Mouse (Mus musculus) testis, adult 2 months (tissue): ENCODE measurements around the gene Ccdc36.

Experiments
- CTCF ChIP-seq: fragments of 200-500 bp; IDR thresholded peaks from 2 replicates; pipeline ENCODE4 v1.5.1; 2012; ENCODE audit warnings: low read depth, mild to moderate bottlenecking, inconsistent platforms, low read length, moderate library complexity; ENCODE audit not compliant: control insufficient read depth, insufficient read depth, insufficient replicate concordance
- POLR2A ChIP-seq: fragments of 200-500 bp; IDR thresholded peaks from 2 replicates; pipeline ENCODE4 v1.6.1; 2012; ENCODE audit warnings: low read depth, mild to moderate bottlenecking, inconsistent platforms, low read length, moderate library complexity; ENCODE audit not compliant: control insufficient read depth

DNA sequence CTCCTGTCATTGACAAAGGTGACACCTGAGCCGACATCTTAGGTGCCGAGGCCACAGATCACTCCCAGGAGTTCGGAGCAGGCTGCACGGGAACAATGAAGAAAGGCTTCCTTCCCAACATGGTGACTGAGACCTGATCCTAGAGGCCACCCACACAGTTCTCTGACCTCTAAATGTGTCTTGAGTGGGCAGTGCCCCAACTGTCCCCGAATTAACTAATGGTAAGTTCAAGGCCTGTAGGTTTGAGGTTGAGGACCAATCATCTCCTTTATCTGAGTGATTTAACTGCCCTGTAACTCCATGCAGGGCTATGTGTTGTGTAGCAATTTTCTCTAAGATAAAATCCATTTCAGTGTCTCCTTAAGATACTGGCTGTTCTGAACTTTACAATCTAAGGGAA, 41.1 kb upstream of the Ccdc36 start:
- no peak for TF ChIP-seq CTCF
- no peak for TF ChIP-seq POLR2A
